Mouse (Mus musculus) testis, adult 2 months (tissue): ENCODE results near the gene Sae1. TPM values are rescaled to one million over a fixed set of nuclear protein-coding genes. Genes with fewer than 3 reads are reported as not detected.

Source experiments
- H3K27ac ChIP-seq: fragments of 200-500 bp; 2 replicates; pipeline ENCODE4 v1.5.1; 2012; ENCODE audit warnings: low read depth, low read length; ENCODE audit not compliant: control insufficient read depth, insufficient read depth
- H3K27me3 ChIP-seq: fragments of 200-500 bp; 2 replicates; pipeline ENCODE4 v1.6.1; 2012; ENCODE audit warnings: mild to moderate bottlenecking, low read length, moderate library complexity; ENCODE audit not compliant: control insufficient read depth, insufficient read depth
- H3K36me3 ChIP-seq: fragments of 200-500 bp; 2 replicates; pipeline ENCODE4 v1.6.1; 2012; ENCODE audit warnings: mild to moderate bottlenecking, low read length; ENCODE audit not compliant: control insufficient read depth, insufficient read depth
- H3K4me1 ChIP-seq: fragments of 200-500 bp; 2 replicates; pipeline ENCODE4 v1.6.1; 2012; ENCODE audit warnings: low read length; ENCODE audit not compliant: control insufficient read depth, insufficient read depth
- H3K4me3 ChIP-seq: fragments of 200-500 bp; 2 replicates; pipeline ENCODE4 v1.5.1; 2012; ENCODE audit warnings: low read depth, mild to moderate bottlenecking, low read length, moderate library complexity, mixed read lengths; ENCODE audit not compliant: control insufficient read depth
- CTCF ChIP-seq: fragments of 200-500 bp; IDR thresholded peaks from 2 replicates; pipeline ENCODE4 v1.5.1; 2012; ENCODE audit warnings: low read depth, mild to moderate bottlenecking, inconsistent platforms, low read length, moderate library complexity; ENCODE audit not compliant: control insufficient read depth, insufficient read depth, insufficient replicate concordance
- POLR2A ChIP-seq: fragments of 200-500 bp; IDR thresholded peaks from 2 replicates; pipeline ENCODE4 v1.6.1; 2012; ENCODE audit warnings: low read depth, mild to moderate bottlenecking, inconsistent platforms, low read length, moderate library complexity; ENCODE audit not compliant: control insufficient read depth
- polyA plus RNA-seq: library from polyadenylated mRNA; depleted of rRNA; stranded (reverse); fragments of >200 nt; gene quantifications from 2 replicates; pipeline ENCODE4 v1.2.3, GENCODE M21; 2012; rRNA removed

Sae1 gene
- 53.7 and 61.4 TPM in 2 replicates for polyA plus RNA-seq

DNA sequence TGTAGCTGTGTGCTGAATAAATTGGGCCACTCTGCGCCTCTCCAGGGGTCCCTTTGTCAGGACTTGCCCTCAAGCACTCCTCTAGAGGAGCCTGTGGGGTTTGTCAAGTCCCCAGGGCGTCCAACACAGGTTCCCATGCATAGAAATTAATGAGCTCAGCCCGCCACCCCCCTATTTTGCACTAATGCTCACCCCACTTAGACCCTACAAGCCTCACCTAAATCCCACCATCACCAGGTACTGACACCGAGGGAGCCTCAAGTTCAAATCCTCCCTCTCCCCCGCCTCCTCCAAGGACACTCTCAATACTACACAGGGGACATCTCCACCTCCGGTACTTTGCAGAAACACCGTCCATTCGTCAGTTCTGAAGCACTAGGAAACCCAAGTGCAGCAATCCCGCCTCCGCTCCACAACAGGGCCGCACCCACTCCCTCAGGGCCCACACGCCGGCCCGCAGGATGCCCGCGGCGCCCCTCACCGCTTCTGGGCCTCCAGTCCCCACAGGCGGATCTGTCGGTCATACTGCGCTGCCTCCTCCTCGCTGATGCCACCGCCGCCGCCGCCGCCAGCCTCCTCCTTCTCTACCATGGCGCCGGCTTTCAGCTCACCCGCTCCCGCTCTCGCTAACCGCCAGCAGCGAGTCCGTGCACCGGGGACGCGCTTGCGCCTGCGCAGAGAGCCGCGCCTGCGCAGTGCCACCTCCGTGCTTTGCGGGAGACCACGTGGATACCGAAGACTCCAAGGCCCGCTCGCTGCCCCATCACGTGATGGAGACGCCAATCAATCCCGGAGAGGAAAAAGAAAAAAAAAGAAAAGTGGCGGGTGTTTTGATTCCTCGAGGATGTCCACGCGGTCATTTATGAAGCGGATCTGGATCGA lies at the start of gene Sae1:
TSS of gene Sae1 (minus strand) at position 647 of the 882 bp plus-strand sequence.
- H3K27me3 ChIP-seq = no peaks in the 10 kb centered on the region
- peak within 1 kb of the TSS; percentile 98 for H3K4me3 ChIP-seq
- H3K36me3 ChIP-seq = no peaks in the 10 kb centered on the region; the same call in 1 of the 2 replicates

DNA sequence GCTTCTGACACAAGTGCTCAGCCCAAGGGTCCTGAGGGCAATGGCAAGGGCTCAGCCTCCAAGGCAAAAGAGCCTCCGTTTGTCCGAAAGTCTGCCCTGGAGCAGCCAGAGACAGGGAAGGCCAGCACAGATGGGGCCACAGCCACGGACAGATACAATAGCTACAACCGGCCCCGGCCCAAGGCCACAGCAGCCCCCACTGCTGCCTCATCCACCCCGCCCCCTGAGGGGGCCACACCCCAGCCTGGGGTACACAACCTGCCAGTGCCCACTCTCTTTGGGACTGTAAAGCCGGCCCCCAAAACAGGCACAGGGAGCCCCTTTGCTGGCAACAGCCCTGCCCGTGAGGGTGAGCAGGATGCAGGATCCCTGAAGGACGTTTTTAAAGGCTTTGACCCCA lies 47.5 kb upstream of the Sae1 start:
- H3K27ac ChIP-seq = no peak overlapping the region
- H3K27me3 ChIP-seq = no peaks in the 10 kb centered on the region
- no peak for TF ChIP-seq CTCF
- TF ChIP-seq POLR2A = no peak
- H3K4me3 ChIP-seq = no peak overlapping the region
- H3K4me1 ChIP-seq = no peaks in the 10 kb centered on the region
- H3K36me3 ChIP-seq = peaks cover 3% of the 10 kb centered on the region

More for the DNA sequence above, at the start of gene Sae1:
- peak within 1 kb of the TSS; percentile 91 for H3K27ac ChIP-seq
- H3K4me1 ChIP-seq = peaks cover 5% of the 10 kb centered on the region
- no peak for TF ChIP-seq CTCF
- TF ChIP-seq POLR2A = peak; percentile 98

DNA sequence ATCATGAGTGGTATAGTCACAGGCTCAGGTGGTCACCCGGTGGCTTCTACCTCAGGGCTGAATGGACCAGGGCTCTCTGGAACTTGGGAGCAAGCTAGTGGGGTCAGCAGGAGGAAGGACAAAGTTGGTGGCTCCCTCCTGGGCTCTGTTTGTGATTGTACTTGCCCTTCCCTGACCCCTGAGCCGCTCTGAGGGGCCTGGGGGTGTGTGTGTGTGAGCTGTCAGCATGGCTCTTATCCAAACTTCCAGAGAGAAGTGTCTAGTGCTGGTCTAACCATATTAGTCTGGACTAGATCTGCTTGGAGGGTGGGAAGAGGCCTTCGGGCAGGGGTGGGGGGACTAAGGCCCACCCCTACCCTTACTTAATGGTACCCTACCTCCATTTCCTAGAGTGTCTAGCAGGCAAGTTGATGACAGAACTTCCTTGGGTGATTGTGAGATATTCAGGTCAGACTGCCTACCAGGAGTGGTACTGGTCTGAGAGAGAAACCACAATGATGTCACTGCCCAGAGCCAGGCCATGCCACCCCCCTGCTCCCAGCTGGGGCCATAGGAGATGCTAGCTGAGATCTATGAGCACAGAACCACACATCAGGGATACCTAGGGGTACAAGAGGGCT lies 45.9 kb upstream of the Sae1 start:
- H3K36me3 ChIP-seq = peaks cover 3% of the 10 kb centered on the region
- no peak overlapping the region for H3K27ac ChIP-seq
- H3K4me1 ChIP-seq = no peaks in the 10 kb centered on the region; the same call in 1 of the 2 replicates
- H3K4me3 ChIP-seq = no peak overlapping the region
- no peaks in the 10 kb centered on the region for H3K27me3 ChIP-seq
- TF ChIP-seq CTCF (no peak), POLR2A (no peak)

DNA sequence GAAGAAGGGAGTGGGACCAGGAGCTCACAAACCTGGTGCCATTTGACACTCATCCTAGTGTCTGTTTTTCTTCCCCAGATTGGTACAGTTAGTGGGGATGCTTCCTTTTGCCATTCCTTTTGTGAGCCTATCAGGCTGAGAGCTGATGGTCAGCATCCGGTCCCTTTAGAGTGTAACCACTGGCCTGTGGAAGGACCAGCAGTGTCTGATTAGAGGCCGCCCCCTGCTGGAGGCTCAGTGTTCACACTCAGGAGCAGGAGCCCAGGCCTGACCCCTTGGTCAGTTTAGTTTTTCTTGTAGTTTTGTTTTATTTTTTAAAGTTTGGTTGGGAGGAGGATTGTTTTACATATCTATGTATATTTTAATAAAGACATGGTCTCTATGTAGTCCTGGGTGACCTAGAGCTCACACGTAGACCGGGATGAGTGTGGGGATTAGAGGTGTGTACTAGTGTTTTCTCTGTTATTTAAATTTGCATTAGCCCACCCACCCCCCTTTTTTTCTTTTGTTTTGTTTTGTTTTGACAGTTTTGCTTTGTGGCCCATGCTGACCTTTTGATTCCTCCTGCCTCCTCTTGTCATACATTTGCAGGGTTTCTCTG lies 38.6 kb upstream of the Sae1 start:
- H3K27me3 ChIP-seq = no peaks in the 10 kb centered on the region
- peaks cover 3% of the 10 kb centered on the region for H3K36me3 ChIP-seq
- no peak for TF ChIP-seq POLR2A
- TF ChIP-seq CTCF = peak; percentile 61; the same call in 1 of the 2 replicates
- H3K4me3 ChIP-seq = peak overlapping the region; percentile 6
- H3K27ac ChIP-seq = no peak overlapping the region
- H3K4me1 ChIP-seq = no peaks in the 10 kb centered on the region; the same call in 1 of the 2 replicates

DNA sequence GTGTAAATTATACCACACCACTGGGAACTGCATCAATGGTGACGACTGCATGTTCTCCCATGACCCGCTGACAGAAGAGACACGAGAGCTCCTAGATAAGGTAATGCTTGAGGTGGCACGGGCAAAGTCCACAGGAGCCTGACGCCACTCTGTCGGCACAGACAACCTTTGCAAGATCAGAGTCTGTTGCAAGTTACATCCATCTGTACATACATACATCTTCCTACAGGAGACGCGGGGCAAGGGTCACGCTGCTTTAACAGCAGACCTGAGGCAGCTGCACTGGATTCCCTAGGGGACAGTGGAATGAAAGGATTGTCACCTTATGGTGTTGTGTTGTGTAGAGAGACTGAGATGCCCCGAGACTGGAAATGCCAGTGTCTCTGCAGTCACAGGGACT lies 38.1 kb upstream of the Sae1 start:
- H3K27me3 ChIP-seq = no peaks in the 10 kb centered on the region
- H3K4me3 ChIP-seq = peak overlapping the region; percentile 6; the same call in 1 of the 2 replicates
- peaks cover 7% of the 10 kb centered on the region for H3K36me3 ChIP-seq
- no peaks in the 10 kb centered on the region; the same call in 1 of the 2 replicates for H3K4me1 ChIP-seq
- no peak overlapping the region for H3K27ac ChIP-seq
- TF ChIP-seq POLR2A = no peak
- no peak for TF ChIP-seq CTCF

DNA sequence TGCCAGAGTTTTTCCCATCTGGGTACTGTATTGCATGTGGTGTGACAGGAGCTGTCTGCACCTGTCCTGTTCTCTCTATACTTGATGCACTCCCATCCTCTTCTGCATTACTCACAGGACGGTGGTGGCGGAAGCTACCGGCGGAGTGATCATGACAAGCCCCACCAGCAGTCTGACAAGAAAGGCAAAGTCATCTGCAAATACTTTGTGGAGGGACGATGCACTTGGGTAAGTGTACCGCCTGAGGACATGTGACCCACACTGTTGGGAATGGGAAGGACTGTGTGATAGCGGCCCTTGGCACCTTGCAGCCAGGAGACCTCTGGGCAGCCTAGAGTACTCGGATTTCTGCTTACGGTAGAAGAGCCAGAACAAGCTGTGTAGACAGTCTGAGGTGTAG lies 36.1 kb upstream of the Sae1 start:
- Histone ChIP-seq H3K4me3 (no peak overlapping the region), H3K4me1 (no peaks in the 10 kb centered on the region), H3K36me3 (peaks cover 7% of the 10 kb centered on the region), H3K27me3 (no peaks in the 10 kb centered on the region), H3K27ac (no peak overlapping the region)
- TF ChIP-seq POLR2A (no peak), CTCF (no peak)
